Mouse (Mus musculus): ENCODE results near the gene Lyrm1.

Gene Lyrm1

DNA sequence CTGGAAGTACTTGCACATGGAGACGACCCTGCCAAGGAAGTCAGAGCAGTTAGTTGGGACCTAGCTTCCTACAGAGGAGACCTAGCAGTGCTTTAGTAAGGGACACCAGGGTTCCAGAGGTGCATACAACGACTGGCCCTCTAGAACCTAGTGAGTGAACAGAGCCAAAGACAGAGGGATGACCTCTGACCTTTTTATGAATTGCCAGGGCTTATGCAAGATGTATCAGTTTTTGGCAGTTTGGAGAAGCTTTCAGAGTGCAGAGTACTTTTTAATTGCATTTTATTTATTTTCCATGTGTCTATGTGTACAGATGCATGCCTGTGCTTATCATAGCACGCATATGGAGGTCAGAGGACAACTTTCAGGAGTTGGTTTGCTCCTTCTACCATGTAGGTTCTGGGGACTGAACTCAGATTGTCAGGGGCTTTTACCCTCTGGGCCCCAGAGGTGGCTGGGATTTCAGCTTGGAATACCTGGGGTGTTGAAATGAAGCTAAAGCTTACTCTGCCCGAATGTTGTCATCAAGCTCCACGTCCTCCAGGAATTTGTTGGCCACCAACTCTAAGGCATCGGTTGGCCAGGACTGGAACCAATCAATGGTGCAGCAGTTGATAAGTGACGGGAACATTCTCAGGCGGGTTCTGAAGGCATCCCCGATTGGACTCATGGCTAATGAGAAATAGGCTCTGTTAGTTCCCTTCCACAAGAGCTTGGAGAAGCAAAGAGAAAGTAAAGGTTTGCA, 70.2 kb downstream of the Lyrm1 start:
- no peak for DNase-seq (ENCODE audit: low spot score)

DNA sequence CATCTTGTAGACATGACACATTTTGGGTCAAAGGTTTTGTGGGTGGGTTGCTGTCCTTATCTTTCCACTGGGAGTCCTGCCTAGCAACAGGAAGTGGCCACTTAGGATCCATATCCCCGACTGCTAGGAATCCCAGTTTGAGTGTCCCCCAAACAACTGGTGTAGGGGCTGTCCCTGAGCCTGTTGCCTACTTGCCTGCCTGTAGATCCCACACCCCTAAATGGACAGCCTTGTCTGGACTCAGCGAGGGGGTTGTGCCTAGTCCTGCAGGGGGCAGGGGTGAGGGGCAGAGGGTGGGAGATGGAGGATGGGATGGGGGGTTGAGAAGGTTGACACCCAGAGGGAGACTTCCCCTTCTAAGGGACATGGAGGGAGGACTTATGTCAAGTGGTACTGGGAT, 73.7 kb downstream of the Lyrm1 start:
- DNase-seq (ENCODE audit: low spot score) = no peak

GRCm38 (mm10) chr7:119974214-119974613, 78.6 kb downstream of the Lyrm1 start:
- DNase-seq (ENCODE audit: low spot score) = no peak

- DNase-seq (ENCODE audit: low spot score) = no peak
These were observed 80.6 kb downstream of the Lyrm1 start for GRCm38 (mm10) chr7:119976256-119976655.

DNA sequence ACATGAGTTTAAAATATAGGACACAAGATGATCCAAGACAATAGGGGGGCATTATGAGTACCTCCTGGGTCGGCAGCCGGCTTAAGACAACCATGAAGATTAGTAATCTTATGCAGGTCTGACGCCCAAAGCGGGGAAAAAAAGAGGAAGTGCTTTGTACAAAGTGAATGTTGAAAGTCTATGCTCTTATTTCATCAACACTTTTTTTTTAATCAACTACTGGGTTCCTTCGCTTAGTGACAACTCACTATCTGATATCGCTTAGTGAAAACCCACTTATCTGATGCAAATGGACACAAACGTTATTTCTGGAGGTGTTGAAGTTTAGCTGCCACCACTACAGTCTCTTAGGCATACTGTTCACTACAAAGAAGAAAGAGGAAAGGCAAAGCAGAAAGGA, 81.9 kb downstream of the Lyrm1 start:
- no peak for DNase-seq (ENCODE audit: low spot score)

- DNase-seq (ENCODE audit: low spot score) = no peak
These were observed 82.9 kb downstream of the Lyrm1 start for GRCm38 (mm10) chr7:119978576-119978975.

DNA sequence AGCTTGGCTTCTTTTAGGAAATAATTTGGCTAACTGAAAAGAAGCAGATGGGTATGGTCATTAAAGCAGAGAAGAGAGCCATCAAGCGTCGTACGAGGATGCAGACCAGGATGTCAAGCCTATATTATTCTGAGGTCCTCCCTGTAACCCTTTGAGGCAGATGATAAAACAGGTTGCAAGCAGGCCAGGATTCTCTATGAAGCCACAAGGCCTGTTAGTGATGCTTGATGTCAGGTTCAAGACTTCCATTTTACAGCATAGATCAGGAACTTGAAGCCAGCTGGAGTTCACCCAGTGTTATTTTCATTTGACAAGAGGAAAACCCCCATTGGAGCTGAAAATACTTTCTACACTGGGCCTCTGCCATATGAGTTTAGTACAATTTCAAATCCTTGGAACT, 84.5 kb downstream of the Lyrm1 start:
- no peak for DNase-seq (ENCODE audit: low spot score)

- DNase-seq (ENCODE audit: low spot score) = no peak
These were observed 89.7 kb downstream of the Lyrm1 start for GRCm38 (mm10) chr7:119985279-119985912.

DNA sequence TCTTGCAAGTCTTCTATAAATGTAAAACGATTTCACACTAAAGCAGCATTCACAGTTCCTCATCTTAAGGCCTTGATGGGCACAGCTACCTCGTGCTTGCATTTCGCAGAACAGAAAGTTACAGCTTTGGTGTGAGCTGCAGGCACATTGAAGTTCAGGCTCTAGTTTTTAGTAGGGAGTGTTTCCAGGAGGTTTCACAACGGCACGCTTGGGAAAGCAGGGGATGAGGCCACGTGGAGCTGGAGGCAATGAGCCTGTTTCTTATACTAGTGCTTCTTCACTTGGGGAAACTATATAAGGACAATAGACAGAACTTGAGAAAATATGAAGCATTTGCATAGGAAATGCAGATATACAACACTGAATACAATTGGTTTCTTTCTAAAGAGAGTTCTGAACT, 101.4 kb downstream of the Lyrm1 start:
- no peak for DNase-seq (ENCODE audit: low spot score)

All from embryo, embryonic 10.5 days (tissue).